In the genomic region with DNA sequence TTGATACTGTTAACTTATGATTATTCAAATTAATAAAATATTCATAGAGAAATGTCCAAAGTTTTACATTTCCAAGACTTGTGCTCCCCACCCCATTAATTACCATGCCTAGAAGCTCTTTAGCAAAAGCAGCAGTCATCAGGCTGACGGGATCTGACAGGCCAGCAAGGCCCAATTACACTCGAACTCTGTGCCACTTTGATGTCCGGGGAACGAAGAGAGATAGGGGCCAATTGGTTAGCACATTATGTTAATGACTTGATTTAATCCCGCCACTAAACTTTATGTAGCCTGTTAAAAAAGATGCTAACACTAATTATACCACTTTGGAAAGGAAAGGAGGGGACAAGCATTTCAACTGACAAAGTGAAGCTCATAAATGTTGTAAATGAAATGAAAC, we compare ENCODE assay signal across 20 mouse cellular contexts.
"Had no signal": no experiment of that assay in that cellular context is flagged by ENCODE, and none has a peak within 500 bp of the region (broad histone marks: within the 10 kb centered on the region; RNA-seq: fewer than 3 reads in every experiment).

No protein-coding gene starts in this region.

- H3K9me3 ChIP-seq: limb, embryonic 12.5 days; limb, embryonic 15.5 days; liver, embryonic 12.5 days; liver, embryonic 15.5 days; lung, embryonic 15.5 days; megakaryocyte, embryonic 14.5 days; midbrain, embryonic 12.5 days; stomach, embryonic 15.5 days had no signal

- H3K4me1 ChIP-seq: limb, embryonic 12.5 days; limb, embryonic 15.5 days; liver, embryonic 12.5 days; liver, embryonic 15.5 days; lung, embryonic 15.5 days; stomach, embryonic 15.5 days had no signal

- H3K4me3 ChIP-seq: limb, embryonic 12.5 days; limb, embryonic 15.5 days; liver, embryonic 12.5 days; liver, embryonic 15.5 days; lung, embryonic 15.5 days; megakaryocyte, embryonic 14.5 days; midbrain, embryonic 12.5 days; stomach, embryonic 15.5 days had no signal

- H3K36me3 ChIP-seq: limb, embryonic 12.5 days; liver, embryonic 12.5 days; liver, embryonic 15.5 days; lung, embryonic 15.5 days; midbrain, embryonic 12.5 days; stomach, embryonic 15.5 days had no signal

- H3K27me3 ChIP-seq: limb, embryonic 12.5 days; limb, embryonic 15.5 days; liver, embryonic 12.5 days; liver, embryonic 15.5 days; lung, embryonic 15.5 days; megakaryocyte, embryonic 14.5 days; midbrain, embryonic 12.5 days; stomach, embryonic 15.5 days had no signal

- H3K9ac ChIP-seq: limb, embryonic 12.5 days; limb, embryonic 15.5 days; liver, embryonic 12.5 days; liver, embryonic 15.5 days; lung, embryonic 15.5 days; midbrain, embryonic 12.5 days; stomach, embryonic 15.5 days had no signal

- ATAC-seq: liver, embryonic 12.5 days; midbrain, embryonic 16.5 days had no signal

- H3K4me2 ChIP-seq: limb, embryonic 12.5 days; limb, embryonic 15.5 days; liver, embryonic 12.5 days; liver, embryonic 15.5 days; lung, embryonic 15.5 days; midbrain, embryonic 12.5 days; stomach, embryonic 15.5 days had no signal

- H3K27ac ChIP-seq: limb, embryonic 12.5 days; limb, embryonic 15.5 days; liver, embryonic 12.5 days; liver, embryonic 15.5 days; lung, embryonic 15.5 days; midbrain, embryonic 12.5 days; stomach, embryonic 15.5 days had no signal

- DNase-seq: kidney, adult 18-20 months; kidney, adult 9 months; kidney, postnatal 14 days; kidney, postnatal 4 days; left cerebral cortex, postnatal 4 days; lung, adult 18-20 months; lung, postnatal 10 days; lung, postnatal 36 days; right cerebral cortex, postnatal 25 days; spleen, adult 18-20 months; thymus, postnatal 25 days had no signal
